Comparison of ENCODE assay signal across 8 mouse cellular contexts in genomic region chr7:119019537-119019936, GRCm38 (mm10). TPM values are rescaled to one million over a fixed set of nuclear protein-coding genes. Genes with fewer than 3 reads are reported as not detected.
A peak's percentile ranks its signal among the peaks of the same experiment; 100 is the strongest.
DNase-seq lines count a peak whose midpoint lies in the region; ATAC-seq and TF ChIP-seq lines count a peak whose summit lies in the region.

No protein-coding gene starts in this region.

- no peaks in the 10 kb centered on the region for H3K36me3 ChIP-seq in midbrain, postnatal 0 days (ENCODE audit: insufficient read depth, low read length)

- ATAC-seq in hematopoietic stem cell, adult 5-6 weeks (replicated peaks in 1 of 2; ENCODE audit: insufficient read depth in 1 of 2, low FRiP score in 2 of 2, low TSS enrichment in 1 of 2, low read depth in 1 of 2, poor library complexity in 2 of 2, severe bottlenecking in 2 of 2): peak; percentile 46 to 48; a peak in 2 of 4 replicates
- ATAC-seq in midbrain, postnatal 0 days (ENCODE audit: low FRiP score): peak; percentile 70

- H3K27me3 ChIP-seq in midbrain, postnatal 0 days (ENCODE audit: insufficient read depth, low read length): no peaks in the 10 kb centered on the region; the same call in 1 of the 2 replicates

- whole genome bisulfite sequencing in midbrain, postnatal 0 days: 10% methylated on average over 4 of the region's 4 CpGs

- peak; percentile 46 for TF ChIP-seq CTCF in cortical plate, adult 2 months (IDR thresholded peaks at IDR 0.05; ENCODE audit: extremely low read depth, insufficient read depth, low read length)
- peak; percentile 88 for TF ChIP-seq CTCF in midbrain, postnatal 0 days (IDR thresholded peaks at IDR 0.05)

- H3K4me2 ChIP-seq in midbrain, postnatal 0 days (ENCODE audit: low read depth, low read length, poor library complexity, severe bottlenecking): no peak overlapping the region

- no peak for TF ChIP-seq POLR2A in cortical plate, adult 2 months (IDR thresholded peaks at IDR 0.05; ENCODE audit: extremely low read depth, insufficient read depth, low read length)

- H3K27ac ChIP-seq in cortical plate, adult 2 months (ENCODE audit: insufficient read depth, low read length): no peak overlapping the region
- no peak overlapping the region for H3K27ac ChIP-seq in midbrain, postnatal 0 days (ENCODE audit: low read depth, low read length)

- H3K4me1 ChIP-seq in cortical plate, adult 2 months (ENCODE audit: control insufficient read depth, insufficient read depth, low read length): no peaks in the 10 kb centered on the region
- H3K4me1 ChIP-seq in midbrain, postnatal 0 days (ENCODE audit: insufficient read depth, low read length): no peaks in the 10 kb centered on the region

- H3K4me3 ChIP-seq in cortical plate, adult 2 months (ENCODE audit: insufficient read depth, low read length): no peak overlapping the region
- no peak overlapping the region for H3K4me3 ChIP-seq in midbrain, postnatal 0 days (ENCODE audit: low read depth, low read length)

- DNase-seq in heart, adult 11 months: peak; percentile 90
- no peak for DNase-seq in heart, postnatal 25 days (ENCODE audit: low spot score)
- DNase-seq in Muller cell, postnatal 12 days (ENCODE audit: inconsistent ontology term): peak; percentile 75
- DNase-seq in layer of hippocampus, postnatal 14 days (ENCODE audit: low spot score in 2 of 2): peak; percentile 50 to 66
- DNase-seq in midbrain, postnatal 0 days (ENCODE audit: low spot score): peak; percentile 87
- no peak for DNase-seq in yolk sac, embryonic 10.5 days (ENCODE audit: low spot score)

- no peak overlapping the region for H3K9ac ChIP-seq in midbrain, postnatal 0 days (replicated peaks; ENCODE audit: low read length, poor library complexity, severe bottlenecking)

- intact Hi-C loops in heart, postnatal 25 days (cut with DNase I): no loop called here

- H3K9me3 ChIP-seq in midbrain, postnatal 0 days (ENCODE audit: low read length): no peaks in the 10 kb centered on the region

RNA-seq across cellular contexts. Expression of gene Gprc5b, which starts 24.5 kb away (rescaled TPM):
- total RNA-seq in heart, postnatal 25 days (2021): 10 to 100 TPM; 13.9 to 15.7 TPM
- polyA plus RNA-seq in cortical plate, adult 2 months (2012; rRNA removed): 126 and 141 TPM in 2 replicates
- total RNA-seq in hematopoietic stem cell, adult 5-6 weeks (2017): 23.8 and 28.0 TPM in 2 replicates
- 10 to 100 TPM; 74.8 to 78.5 TPM for total RNA-seq in layer of hippocampus, postnatal 14 days (2021)
- total RNA-seq in midbrain, postnatal 0 days (2014; rRNA removed): 19.9 and 30.1 TPM in 2 replicates
- polyA plus RNA-seq in midbrain, postnatal 0 days (2015; fragmentation: Nextera tagmentation; extraction: Ambion mirVana): 6.1 and 6.6 TPM in 2 replicates

Comparison
In these comparisons a context has a peak if more than half of its experiments do, and no peak if none do; other contexts are left out.
1. DNase-seq: peak in heart, adult 11 months (single experiment), Muller cell, postnatal 12 days (single experiment), layer of hippocampus, postnatal 14 days (2 of 2) and midbrain, postnatal 0 days (single experiment); none in heart, postnatal 25 days (single experiment) and yolk sac, embryonic 10.5 days (single experiment).